Mouse (Mus musculus): ENCODE measurements around the gene Eif2b2.

DNA sequence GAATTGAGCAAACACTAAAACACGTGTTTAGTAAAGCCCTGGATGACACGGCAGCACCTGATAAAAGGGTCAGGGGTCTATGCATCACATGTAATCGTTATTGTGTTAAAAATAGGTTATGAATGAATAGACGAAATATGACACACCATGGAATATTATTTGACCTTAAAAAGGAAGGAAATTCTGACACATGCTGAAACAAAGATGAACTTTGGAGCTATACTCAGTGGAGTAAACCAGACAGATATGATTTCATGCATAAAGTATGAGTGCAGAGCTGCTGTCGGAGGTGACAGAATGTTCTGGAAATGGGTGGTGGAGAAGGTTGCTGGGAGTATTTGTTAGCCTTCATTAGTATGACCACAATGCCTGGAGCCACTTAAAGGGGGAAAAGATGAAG lies 15.6 kb upstream of the Eif2b2 start:
- TF ChIP-seq CTCF (IDR thresholded peaks at IDR 0.05; ENCODE audit: low read depth) (no peak), EP300 (IDR thresholded peaks at IDR 0.05; ENCODE audit: low read depth) (no peak)
